Mouse (Mus musculus) cerebellum, postnatal 25 days (tissue): Measurements from ENCODE around the gene Gm10563.
"Not testable (repeated sequence)": the region's sequence is repeated elsewhere in the genome, so short reads cannot be mapped to it uniquely, and the experiment has no call there.

Source experiments
- DNase-seq, 2 experiments: peaks; one replicate each; pipeline ENCODE4 v3.0.0; 2021; ENCODE audit warnings: mixed read lengths in 2 of 2

Gene Gm10563

GRCm38 (mm10) chr4:155596606-155597005 lies 48.6 kb downstream of the Gm10563 start:
- no peak for DNase-seq

- no peak for DNase-seq
Observed at GRCm38 (mm10) chr4:155595777-155596176, 49.4 kb downstream of the Gm10563 start.

- DNase-seq, result no peak
Observed at GRCm38 (mm10) chr4:155593780-155594179, 51.4 kb downstream of the Gm10563 start.

GRCm38 (mm10) chr4:155591012-155591719 lies 54.0 kb downstream of the Gm10563 start:
- no peak for DNase-seq

GRCm38 (mm10) chr4:155589356-155589755 lies 55.9 kb downstream of the Gm10563 start:
- DNase-seq, result no peak

GRCm38 (mm10) chr4:155582279-155582905 lies 62.8 kb downstream of the Gm10563 start:
- no peak for DNase-seq

- DNase-seq, result peak; percentile 66 to 80
Observed at GRCm38 (mm10) chr4:155580420-155580819, 64.8 kb downstream of the Gm10563 start.

- no peak for DNase-seq
Observed at GRCm38 (mm10) chr4:155578336-155579125, 66.7 kb downstream of the Gm10563 start.

- no peak for DNase-seq
Observed at GRCm38 (mm10) chr4:155577741-155578140, 67.5 kb downstream of the Gm10563 start.

- no peak for DNase-seq
Observed at GRCm38 (mm10) chr4:155577132-155577531, 68.1 kb downstream of the Gm10563 start.

- no peak for DNase-seq
Observed at GRCm38 (mm10) chr4:155575521-155575920, 69.7 kb downstream of the Gm10563 start.

GRCm38 (mm10) chr4:155574931-155575330 lies 70.3 kb downstream of the Gm10563 start:
- DNase-seq, result peak; percentile 42 to 56

GRCm38 (mm10) chr4:155573876-155574275 lies 71.3 kb downstream of the Gm10563 start:
- no peak for DNase-seq

- DNase-seq, result no peak
Observed at GRCm38 (mm10) chr4:155573155-155573554, 72.1 kb downstream of the Gm10563 start.

GRCm38 (mm10) chr4:155571442-155571841 lies 73.8 kb downstream of the Gm10563 start:
- no peak for DNase-seq

- DNase-seq, result not testable (repeated sequence)
Observed at GRCm38 (mm10) chr4:155570315-155570714, 74.9 kb downstream of the Gm10563 start.

GRCm38 (mm10) chr4:155569818-155570217 lies 75.4 kb downstream of the Gm10563 start:
- DNase-seq, result no peak

GRCm38 (mm10) chr4:155568632-155569370 lies 76.4 kb downstream of the Gm10563 start:
- DNase-seq, result no peak

- DNase-seq, result peak in 1 of 2 experiments; percentile 44
Observed at GRCm38 (mm10) chr4:155568170-155568569, 77.0 kb downstream of the Gm10563 start.

- no peak for DNase-seq
Observed at GRCm38 (mm10) chr4:155566555-155566954, 78.7 kb downstream of the Gm10563 start.
